Mouse (Mus musculus) bone marrow, adult 2 months (tissue): ENCODE measurements around the gene Gna14.

ENCODE experiments used
- CTCF ChIP-seq: fragments of 200-500 bp; IDR thresholded peaks from 2 replicates; pipeline ENCODE4 v1.5.1; 2011; ENCODE audit warnings: low read length, control low read depth; ENCODE audit not compliant: control insufficient read depth, insufficient read depth
- POLR2A ChIP-seq: fragments of 200-500 bp; IDR thresholded peaks from 2 replicates; pipeline ENCODE4 v1.6.1; 2011; ENCODE audit warnings: low read depth, mild to moderate bottlenecking, control low read depth, low read length, borderline replicate concordance; ENCODE audit not compliant: control insufficient read depth

DNA sequence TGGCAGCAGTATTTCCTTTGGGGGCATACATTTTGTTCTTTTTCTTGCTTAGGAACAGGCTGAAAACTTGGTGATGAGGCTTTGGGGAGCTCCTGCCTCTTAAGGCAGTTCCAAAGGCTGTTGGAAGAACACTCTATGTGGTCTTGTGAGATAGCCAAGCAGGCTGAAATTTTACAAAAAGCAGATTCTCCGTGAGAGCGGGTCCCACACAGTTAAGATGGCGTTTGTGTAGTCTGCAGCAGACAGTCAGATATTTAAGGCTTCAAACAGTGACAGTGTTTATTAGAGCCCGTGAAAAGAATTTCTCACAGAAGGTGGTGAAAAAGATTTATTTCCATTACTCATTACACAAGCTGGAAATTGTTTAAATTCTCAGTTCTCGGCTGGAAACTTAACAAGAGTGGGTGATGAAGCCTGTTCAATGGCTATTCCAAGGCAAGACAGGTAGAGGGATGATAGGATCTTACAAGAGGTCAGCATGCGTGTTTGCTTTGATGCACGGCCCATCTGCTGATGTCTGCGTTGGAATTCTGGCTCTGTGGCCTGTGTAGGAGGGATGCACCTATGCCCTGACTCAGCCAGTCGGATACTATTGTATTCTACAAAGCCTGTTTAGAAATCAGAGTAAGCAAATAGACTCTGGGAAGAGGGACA is 123.8 kb downstream of the Gna14 start:
- no peak for TF ChIP-seq CTCF
- no peak for TF ChIP-seq POLR2A
